Mouse (Mus musculus): ENCODE data around the gene Lrrc4.

GRCm38 (mm10) chr6:28879315-28879714, 47.8 kb upstream of the Lrrc4 start:
- no peak for TF ChIP-seq CTCF (IDR thresholded peaks at IDR 0.05; ENCODE audit: insufficient read depth, low read length)
- no peak for TF ChIP-seq POLR2A (IDR thresholded peaks at IDR 0.05; ENCODE audit: borderline replicate concordance, extremely low read depth, low read depth, low read length)
